Mouse (Mus musculus): ENCODE data around the gene Lingo1. TPM values are rescaled to one million over a fixed set of nuclear protein-coding genes. Genes with fewer than 3 reads are reported as not detected.

Gene Lingo1
- polyA plus RNA-seq, 1 experiment from 2014 or later: 2.2 TPM

- peak overlapping the region; percentile 49 for H3K4me2 ChIP-seq (replicated peaks)
- H3K4me3 ChIP-seq (replicated peaks): peak overlapping the region; percentile 11; the same call in 1 of the 2 replicates
- peaks cover 11% of the 10 kb centered on the region; the same call in 1 of the 2 replicates for H3K4me1 ChIP-seq (replicated peaks)
- no peak overlapping the region for H3K9ac ChIP-seq
- no peak overlapping the region for H3K27ac ChIP-seq
- no peak for ATAC-seq
- no peaks in the 10 kb centered on the region for H3K9me3 ChIP-seq
- H3K36me3 ChIP-seq: no peaks in the 10 kb centered on the region
- H3K27me3 ChIP-seq (replicated peaks): peaks cover 7% of the 10 kb centered on the region; the same call in 1 of the 2 replicates
- 15% methylated on average over 21 of the region's 21 CpGs for whole genome bisulfite sequencing
Observed at GRCm38 (mm10) chr9:56825476-56826213, 29.4 kb upstream of the Lingo1 start.

DNA sequence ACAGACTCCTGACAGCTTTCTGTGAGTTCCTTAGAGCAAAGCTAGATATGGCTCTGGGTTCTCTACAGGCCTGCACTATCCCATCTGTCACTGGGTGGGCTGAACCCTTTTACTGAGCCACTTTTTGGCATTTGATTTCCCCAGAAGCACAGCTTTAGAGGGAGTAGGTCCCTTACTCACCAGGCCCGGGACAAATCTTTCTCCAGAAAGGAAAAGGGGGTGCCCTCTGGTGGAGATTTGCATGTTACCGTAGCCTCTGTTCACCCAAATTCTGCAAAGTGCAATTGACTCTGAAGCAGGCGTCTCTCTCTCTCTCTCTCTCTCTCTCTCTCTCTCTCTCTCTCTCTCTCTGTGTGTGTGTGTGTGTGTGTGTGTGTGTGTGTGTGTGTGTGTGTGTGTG is 28.6 kb upstream of the Lingo1 start:
- H3K4me2 ChIP-seq (replicated peaks): no peak overlapping the region
- peaks cover 11% of the 10 kb centered on the region; the same call in 1 of the 2 replicates for H3K4me1 ChIP-seq (replicated peaks)
- WGBS: 12% methylated on average over 3 of the region's 3 CpGs

GRCm38 (mm10) chr9:56810916-56811315 is 14.6 kb upstream of the Lingo1 start:
- no peak for ATAC-seq
- Histone ChIP-seq H3K36me3 (no peaks in the 10 kb centered on the region), H3K9ac (no peak overlapping the region), H3K9me3 (no peaks in the 10 kb centered on the region), H3K27ac (no peak overlapping the region), H3K27me3 (replicated peaks) (0 out of 2 replicates have a peak, but pooled peaks cover 3% of the 10 kb centered on the region), H3K4me2 (replicated peaks) (no peak overlapping the region), H3K4me3 (replicated peaks) (no peak overlapping the region), H3K4me1 (replicated peaks) (no peaks in the 10 kb centered on the region)
- WGBS: 65% methylated on average over 1 of the region's 1 CpGs

More for the DNA sequence above, 28.6 kb upstream of the Lingo1 start:
- no peaks in the 10 kb centered on the region for H3K36me3 ChIP-seq
- no peaks in the 10 kb centered on the region for H3K9me3 ChIP-seq
- H3K27ac ChIP-seq: no peak overlapping the region
- H3K4me3 ChIP-seq (replicated peaks): no peak overlapping the region
- H3K9ac ChIP-seq: no peak overlapping the region
- peaks cover 7% of the 10 kb centered on the region; the same call in 1 of the 2 replicates for H3K27me3 ChIP-seq (replicated peaks)
- ATAC-seq: no peak

DNA sequence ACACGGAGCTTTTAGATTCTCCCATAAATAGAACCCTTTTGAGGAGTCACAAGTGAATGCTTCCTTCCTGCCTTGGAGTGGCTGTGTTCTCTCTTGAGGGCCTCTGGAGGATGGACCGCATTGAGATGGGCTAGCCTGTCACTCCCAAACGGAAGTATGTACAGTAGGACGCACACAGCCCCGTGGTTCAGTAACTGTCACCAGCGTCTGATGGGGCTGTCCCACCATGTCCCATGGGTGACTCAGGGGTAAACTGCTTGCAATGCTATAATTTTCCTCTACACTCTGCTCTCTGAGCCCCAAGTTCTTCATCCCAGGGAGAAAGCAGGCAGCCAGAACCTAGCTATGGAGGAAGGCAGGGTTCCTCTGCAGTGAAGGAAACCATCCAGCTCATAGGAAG is 11.7 kb upstream of the Lingo1 start:
- no peaks in the 10 kb centered on the region for H3K4me1 ChIP-seq (replicated peaks)
- no peaks in the 10 kb centered on the region for H3K9me3 ChIP-seq
- no peak overlapping the region for H3K27ac ChIP-seq
- H3K9ac ChIP-seq: no peak overlapping the region
- no peak overlapping the region for H3K4me2 ChIP-seq (replicated peaks)
- ATAC-seq: no peak
- no peaks in the 10 kb centered on the region for H3K36me3 ChIP-seq
- 80% methylated on average over 6 of the region's 6 CpGs for WGBS
- no peak overlapping the region for H3K4me3 ChIP-seq (replicated peaks)
- H3K27me3 ChIP-seq (replicated peaks): no peaks in the 10 kb centered on the region

GRCm38 (mm10) chr9:56803146-56803545 is 6.9 kb upstream of the Lingo1 start:
- H3K4me2 ChIP-seq (replicated peaks): no peak overlapping the region
- no peaks in the 10 kb centered on the region for H3K4me1 ChIP-seq (replicated peaks)
- no peaks in the 10 kb centered on the region for H3K36me3 ChIP-seq
- H3K4me3 ChIP-seq (replicated peaks): no peak overlapping the region
- ATAC-seq: no peak
- peaks cover 19% of the 10 kb centered on the region for H3K27me3 ChIP-seq (replicated peaks)
- H3K27ac ChIP-seq: no peak overlapping the region
- no peak overlapping the region for H3K9ac ChIP-seq
- H3K9me3 ChIP-seq: no peaks in the 10 kb centered on the region
- WGBS: 91% methylated on average over 7 of the region's 7 CpGs

DNA sequence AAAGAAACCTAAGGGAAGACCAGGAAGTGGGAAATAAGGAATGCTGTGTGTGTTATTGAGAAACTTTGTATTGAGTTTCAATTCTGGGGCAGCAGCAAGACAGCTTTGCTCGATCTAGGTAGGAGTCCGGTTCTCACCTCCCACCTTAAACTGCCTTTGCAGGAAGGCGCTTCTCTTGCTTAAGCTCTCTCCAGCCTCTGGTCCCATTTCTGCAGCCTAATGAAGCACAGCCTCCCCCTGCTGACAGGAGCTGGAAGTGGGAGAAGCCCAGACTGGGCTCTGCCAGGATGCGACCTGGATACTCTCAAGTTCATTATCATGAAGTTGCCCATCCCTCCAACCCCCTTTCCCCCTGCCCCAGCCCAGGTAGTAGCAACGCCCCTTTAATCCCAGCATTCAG is 1.6 kb upstream of the Lingo1 start:
- Histone ChIP-seq H3K4me3 (replicated peaks) (no peak overlapping the region), H3K9ac (no peak overlapping the region), H3K4me2 (replicated peaks) (no peak overlapping the region), H3K36me3 (no peaks in the 10 kb centered on the region), H3K4me1 (replicated peaks) (peaks cover 17% of the 10 kb centered on the region), H3K9me3 (no peaks in the 10 kb centered on the region), H3K27me3 (replicated peaks) (peaks cover 65% of the 10 kb centered on the region), H3K27ac (no peak overlapping the region)
- 8% methylated on average over 5 of the region's 5 CpGs for WGBS
- no peak for ATAC-seq

DNA sequence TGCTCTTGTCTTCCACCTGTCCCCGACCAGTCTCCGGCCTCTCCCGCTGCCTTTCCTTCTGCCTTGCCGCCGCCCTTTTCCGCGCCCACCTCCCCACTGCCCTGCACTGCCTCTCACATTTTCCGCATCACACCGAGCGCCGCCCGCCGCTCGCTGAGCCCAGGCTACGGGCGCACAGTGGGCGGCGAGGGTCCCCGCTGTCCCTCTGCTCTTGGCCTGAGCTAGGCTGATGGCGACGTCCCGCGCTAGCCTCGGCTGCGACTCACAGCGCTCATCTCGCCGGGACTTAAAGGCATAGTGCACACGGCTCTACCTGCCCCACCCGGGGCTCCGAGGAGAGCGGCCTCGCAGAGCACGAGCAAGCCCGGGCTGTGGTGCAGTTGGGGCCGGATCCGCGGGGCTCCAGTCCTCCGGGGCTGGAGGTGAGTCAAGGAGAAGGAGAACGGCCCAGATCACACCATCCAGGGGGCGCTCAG is 426 bp upstream of the Lingo1 start:
- WGBS: under 1% methylated on average over 41 of the region's 41 CpGs
- peak overlapping the region; percentile 94 for H3K4me2 ChIP-seq (replicated peaks)
- no peaks in the 10 kb centered on the region for H3K36me3 ChIP-seq
- peaks cover 65% of the 10 kb centered on the region for H3K27me3 ChIP-seq (replicated peaks)
- ATAC-seq: peak; percentile 41; the same call in 1 of the 2 replicates
- peak overlapping the region; percentile 40 for H3K9ac ChIP-seq
- peak overlapping the region; percentile 46 for H3K4me3 ChIP-seq (replicated peaks)
- no peaks in the 10 kb centered on the region for H3K9me3 ChIP-seq
- peaks cover 17% of the 10 kb centered on the region for H3K4me1 ChIP-seq (replicated peaks)
- H3K27ac ChIP-seq: no peak overlapping the region

DNA sequence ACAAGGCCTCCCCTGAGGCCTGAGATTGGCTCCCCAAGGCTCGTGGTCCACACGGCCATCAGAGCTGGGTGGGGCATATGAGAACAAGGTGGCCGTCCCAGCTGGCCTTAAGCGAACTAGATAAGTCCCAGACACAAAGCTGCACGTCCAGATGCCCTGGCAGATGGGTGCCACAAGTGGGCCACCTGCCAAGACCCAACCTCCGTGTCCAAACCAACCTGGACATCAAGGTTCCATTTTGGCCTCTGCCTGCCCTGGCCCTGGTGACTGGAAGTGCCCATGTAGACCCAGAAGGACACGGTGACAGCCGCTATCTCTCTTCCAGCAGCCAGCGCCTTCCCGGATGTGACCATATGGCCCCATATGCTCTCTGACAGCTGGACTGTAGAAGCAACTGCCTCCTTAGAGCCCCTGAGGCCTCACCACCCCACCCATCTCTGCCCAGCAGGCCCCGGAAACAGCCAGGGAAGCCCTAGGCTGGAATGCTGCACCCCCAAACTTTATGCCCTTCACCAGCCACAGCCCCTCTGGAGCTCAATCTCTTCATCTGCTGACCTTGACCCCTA is 4.5 kb downstream of the Lingo1 start:
- no peak overlapping the region for H3K27ac ChIP-seq
- H3K9me3 ChIP-seq: no peaks in the 10 kb centered on the region
- no peak overlapping the region for H3K9ac ChIP-seq
- peaks cover 35% of the 10 kb centered on the region for H3K27me3 ChIP-seq (replicated peaks)
- H3K4me2 ChIP-seq (replicated peaks): no peak overlapping the region
- 68% methylated on average over 11 of the region's 11 CpGs for WGBS
- no peak for ATAC-seq
- peaks cover 12% of the 10 kb centered on the region for H3K4me1 ChIP-seq (replicated peaks)
- no peak overlapping the region for H3K4me3 ChIP-seq (replicated peaks)
- H3K36me3 ChIP-seq: no peaks in the 10 kb centered on the region

DNA sequence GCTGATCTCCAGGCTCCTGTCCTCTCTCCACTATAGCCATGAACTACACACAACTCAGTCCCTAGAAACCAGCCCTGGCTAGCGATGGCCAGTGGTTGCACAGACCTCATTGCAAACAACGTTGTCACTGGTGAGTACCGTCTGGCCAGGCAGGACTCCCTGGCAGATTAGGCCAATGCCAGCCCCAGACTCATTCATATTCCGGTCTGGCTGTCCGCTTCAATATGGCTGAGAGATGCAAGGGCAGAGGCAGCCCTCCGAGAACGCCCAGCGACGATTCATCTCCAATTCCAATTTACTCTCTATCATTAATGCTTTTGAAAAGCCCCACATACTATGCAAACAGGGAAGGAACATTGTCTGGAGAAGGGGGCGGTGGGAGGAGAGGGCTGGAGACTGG is 11.7 kb downstream of the Lingo1 start:
- Histone ChIP-seq H3K4me1 (replicated peaks) (no peaks in the 10 kb centered on the region), H3K27ac (no peak overlapping the region), H3K9ac (no peak overlapping the region), H3K4me2 (replicated peaks) (no peak overlapping the region), H3K4me3 (replicated peaks) (no peak overlapping the region), H3K36me3 (no peaks in the 10 kb centered on the region), H3K9me3 (no peaks in the 10 kb centered on the region), H3K27me3 (replicated peaks) (no peaks in the 10 kb centered on the region)
- no peak for ATAC-seq
- WGBS: 86% methylated on average over 10 of the region's 10 CpGs

DNA sequence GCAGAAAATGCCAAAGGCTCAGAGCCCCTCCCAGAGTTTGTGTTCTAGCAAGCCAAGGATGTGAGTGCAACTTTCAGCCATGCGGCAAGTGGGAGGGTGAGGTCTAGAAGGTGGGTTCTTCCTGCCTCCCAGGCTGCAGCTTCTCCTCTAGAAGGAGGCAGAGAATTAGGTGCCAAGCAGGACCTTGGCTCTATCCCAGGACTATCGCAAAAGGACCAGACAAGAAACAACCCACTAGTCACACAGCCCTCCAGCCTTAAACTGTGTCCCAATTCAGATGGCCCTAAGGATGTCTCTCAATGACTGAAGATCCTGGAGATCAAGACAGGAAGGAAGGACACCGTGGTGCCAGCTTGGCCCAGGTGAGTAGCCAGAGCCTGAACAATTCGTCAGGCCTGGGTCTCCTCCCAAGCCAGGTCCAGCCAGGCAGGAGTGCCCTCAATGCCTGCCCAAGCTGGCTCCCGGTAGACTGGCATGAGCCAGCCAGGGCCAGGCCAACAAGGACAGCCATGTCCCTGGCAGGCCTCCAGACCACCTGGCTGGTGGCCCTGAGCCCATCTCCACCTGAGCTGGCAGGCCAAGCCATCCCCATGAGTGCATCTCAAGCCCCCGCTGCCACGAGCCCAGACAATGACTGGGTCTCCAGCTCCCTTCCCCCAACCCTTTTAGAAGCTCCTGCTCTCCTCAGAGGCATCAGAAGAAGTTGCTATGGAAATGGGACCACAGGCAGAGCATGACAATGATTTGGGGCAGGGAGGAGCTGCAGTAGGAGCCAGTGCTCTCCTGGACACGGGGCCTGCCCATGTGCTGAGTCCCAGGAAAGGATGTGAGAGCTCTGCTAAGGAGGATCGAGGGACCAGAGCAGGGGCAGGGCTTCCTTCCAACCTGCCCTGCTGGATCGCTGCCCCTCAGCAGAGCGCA is 19.1 kb downstream of the Lingo1 start:
- Histone ChIP-seq H3K9me3 (no peaks in the 10 kb centered on the region), H3K27ac (no peak overlapping the region), H3K4me2 (replicated peaks) (no peak overlapping the region), H3K4me1 (replicated peaks) (no peaks in the 10 kb centered on the region), H3K36me3 (no peaks in the 10 kb centered on the region), H3K27me3 (replicated peaks) (no peaks in the 10 kb centered on the region), H3K4me3 (replicated peaks) (no peak overlapping the region), H3K9ac (no peak overlapping the region)
- no peak for ATAC-seq
- 70% methylated on average over 11 of the region's 11 CpGs for WGBS

- 68% methylated on average over 7 of the region's 7 CpGs for WGBS
- H3K4me2 ChIP-seq (replicated peaks): no peak overlapping the region
- no peaks in the 10 kb centered on the region for H3K4me1 ChIP-seq (replicated peaks)
Observed at GRCm38 (mm10) chr9:56775161-56775934, 20.9 kb downstream of the Lingo1 start.

More at GRCm38 (mm10) chr9:56775161-56775934, 20.9 kb downstream of the Lingo1 start:
- Histone ChIP-seq H3K4me3 (replicated peaks) (no peak overlapping the region), H3K27me3 (replicated peaks) (no peaks in the 10 kb centered on the region), H3K36me3 (no peaks in the 10 kb centered on the region), H3K9ac (no peak overlapping the region), H3K27ac (no peak overlapping the region), H3K9me3 (no peaks in the 10 kb centered on the region)
- ATAC-seq: no peak
